Mouse (Mus musculus) activated CD4-positive, CD25-positive, alpha-beta regulatory T cell, adult 4 months (primary cell): ENCODE measurements around the gene Plekha6. TPM values are rescaled to one million over a fixed set of nuclear protein-coding genes. Genes with fewer than 3 reads are reported as not detected.

Source experiments
- ATAC-seq: one replicate; pipeline ENCODE4 v1.8.0; 2017
- polyA plus RNA-seq, 2 experiments: library from polyadenylated mRNA; unstranded; fragments of 100-300 nt; shearing (Covaris generic); gene quantifications; one replicate each; pipeline ENCODE4 v1.2.1; 2017

Plekha6 gene
- polyA plus RNA-seq, 2 experiments from 2014 or later: 0.06 TPM; not detected in 1

DNA sequence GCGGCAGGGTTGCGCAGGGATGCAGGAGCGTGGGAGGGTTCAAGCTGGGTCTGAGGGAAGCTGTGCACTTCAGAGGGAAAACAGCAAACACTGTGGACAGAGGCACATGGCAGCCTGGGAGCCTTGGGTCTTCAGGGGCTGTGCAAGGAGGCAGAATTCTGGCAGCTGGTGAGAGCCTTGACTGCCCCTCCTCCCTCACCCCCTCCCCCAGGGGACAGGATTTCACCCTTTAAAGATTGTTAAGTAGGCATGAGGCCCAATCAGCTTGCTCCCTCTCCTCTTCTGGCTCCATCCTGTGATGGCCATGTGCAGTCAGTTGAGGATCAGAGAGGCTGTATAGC is 51.3 kb downstream of the Plekha6 start:
- ATAC-seq: no peak

DNA sequence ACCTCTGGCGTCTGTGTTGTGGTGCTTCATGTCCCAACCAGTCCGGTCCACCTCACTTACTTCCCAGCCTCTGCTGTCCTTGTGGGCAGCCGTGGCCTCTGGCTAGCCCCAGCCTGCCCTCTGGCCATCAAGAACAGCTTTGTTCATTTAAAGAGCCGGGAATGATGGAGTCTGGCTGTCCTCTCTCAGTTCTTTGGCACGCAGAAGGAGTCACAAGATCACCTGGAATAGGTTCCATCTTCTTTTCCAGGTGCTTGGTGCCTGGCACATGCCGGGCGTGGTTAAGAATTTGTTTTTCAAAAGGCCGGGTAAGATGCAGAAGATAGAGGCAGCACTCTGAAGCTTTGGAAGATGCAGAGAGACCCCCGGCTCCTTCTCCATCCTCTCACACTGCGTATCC is 51.7 kb downstream of the Plekha6 start:
- ATAC-seq: no peak

DNA sequence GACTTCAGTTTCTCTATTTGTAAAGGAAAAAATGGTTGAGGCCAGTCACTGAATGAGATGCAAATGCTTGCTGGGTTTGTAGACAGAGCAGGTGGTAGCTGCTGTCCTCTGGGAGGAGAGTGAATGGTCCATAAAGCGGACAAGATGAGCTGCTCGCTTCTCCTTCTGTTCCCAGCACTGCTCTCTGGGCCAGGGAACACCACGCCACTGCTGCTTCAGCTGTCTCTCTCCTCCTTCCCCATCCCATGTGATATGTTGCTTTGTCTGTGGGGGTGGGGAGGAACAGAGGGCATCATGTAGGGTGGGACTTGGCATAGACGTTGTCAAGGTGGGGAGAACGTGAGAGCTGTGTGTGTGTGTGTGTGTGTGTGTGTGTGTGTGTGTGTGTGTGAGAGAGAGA is 53.0 kb downstream of the Plekha6 start:
- ATAC-seq: no peak

DNA sequence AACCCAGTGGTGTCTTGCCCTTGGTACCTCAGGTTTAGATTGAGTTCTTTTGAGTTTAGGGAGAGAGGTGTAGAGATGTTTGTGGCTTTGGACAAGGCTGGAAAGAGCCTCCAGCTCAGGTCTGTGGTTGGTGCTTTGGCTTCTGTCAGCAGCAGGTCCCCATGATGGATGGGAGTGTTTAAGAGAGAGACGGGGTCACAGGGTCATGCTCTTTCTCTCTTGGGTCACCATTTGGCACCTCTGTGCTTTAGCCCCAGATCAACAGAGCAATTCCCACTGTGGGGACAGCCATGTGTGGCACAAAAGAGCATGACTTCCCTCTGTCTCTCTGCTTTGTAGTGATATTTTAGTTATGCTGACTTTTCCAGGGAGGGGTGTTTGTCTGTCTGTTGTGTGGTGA is 55.1 kb downstream of the Plekha6 start:
- no peak for ATAC-seq

DNA sequence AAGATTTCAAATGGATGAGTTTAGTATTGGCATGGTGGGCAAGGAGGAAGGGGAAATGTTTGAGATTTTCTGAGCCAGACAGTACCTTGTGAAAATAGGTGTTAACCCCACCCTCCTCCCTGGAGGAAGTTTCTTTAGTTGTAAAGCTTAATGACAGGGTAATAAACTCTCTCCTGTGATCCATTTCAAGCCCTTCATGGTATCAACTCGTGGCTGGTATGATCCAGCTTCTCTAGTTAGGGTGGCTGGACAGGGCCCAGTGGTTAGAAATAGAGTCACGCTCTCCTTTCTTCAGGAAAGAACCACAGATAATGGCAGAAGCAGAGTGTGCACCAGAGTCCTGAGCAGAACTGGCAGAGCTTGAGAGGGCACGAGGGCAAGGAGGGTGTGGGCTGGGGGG is 57.4 kb downstream of the Plekha6 start:
- no peak for ATAC-seq

DNA sequence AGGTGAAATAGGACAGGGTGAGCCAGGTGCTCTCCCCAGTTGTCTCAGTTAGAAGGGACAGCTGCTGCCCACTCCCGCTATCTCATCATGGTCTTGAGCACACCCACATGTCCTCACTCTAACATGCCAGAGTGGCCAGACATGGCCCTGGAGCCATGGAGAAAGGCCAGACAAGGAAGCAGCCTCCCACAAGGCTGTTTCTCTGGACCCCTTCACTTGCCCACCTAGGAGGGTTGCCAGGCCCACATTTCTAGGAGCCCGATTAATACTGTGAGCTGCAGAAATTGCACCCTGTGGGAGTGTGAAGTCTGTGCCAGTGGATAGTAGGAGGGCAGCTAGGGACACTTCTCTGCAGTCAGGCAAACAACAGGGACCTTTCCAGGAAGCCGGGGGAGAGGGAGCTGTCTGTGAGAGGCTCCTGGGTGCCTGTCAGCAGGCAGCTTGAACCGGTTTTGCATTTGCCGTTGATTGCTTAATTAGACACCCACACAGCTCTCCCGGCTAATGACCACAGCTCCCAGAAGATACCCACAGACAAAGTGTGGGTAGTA is 58.5 kb downstream of the Plekha6 start:
- ATAC-seq: no peak

DNA sequence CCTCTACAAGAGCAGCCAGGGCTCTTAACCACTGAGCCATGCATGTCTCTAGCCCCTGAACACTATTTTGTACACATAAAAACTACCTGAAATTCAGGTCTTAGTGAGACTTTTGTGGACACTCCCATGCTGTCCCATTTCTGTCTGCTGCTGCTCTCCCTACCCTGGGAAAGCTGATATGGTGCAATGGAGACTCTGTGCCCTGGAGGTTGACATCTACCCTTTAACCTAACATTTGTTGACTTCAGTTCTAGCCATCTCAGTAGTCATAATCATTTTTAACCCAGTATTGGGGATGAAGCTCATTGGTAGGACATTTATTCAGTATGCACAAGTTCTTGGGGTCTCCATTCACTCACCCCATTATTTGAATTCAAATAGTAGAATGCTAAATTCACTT is 60.7 kb downstream of the Plekha6 start:
- no peak for ATAC-seq

DNA sequence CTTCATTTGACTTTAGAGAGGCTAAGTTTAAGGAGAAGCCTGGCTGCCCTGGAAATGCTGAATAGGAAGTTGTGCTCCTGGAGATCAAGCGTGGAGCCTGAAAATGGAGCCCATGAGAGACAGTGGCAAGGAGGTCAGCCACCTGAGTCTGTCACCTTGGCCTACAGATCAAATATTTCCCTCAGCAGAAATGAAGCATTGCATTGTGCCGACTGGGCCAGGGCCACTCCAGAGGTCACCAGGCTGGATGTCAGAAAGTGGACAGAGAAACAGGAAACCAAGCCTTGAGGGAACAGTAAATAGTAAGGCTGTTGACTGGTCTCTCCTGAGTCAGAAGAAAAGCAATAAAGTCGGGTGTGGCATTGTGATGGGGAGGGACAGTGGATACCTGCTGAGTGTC is 61.1 kb downstream of the Plekha6 start:
- ATAC-seq: no peak

DNA sequence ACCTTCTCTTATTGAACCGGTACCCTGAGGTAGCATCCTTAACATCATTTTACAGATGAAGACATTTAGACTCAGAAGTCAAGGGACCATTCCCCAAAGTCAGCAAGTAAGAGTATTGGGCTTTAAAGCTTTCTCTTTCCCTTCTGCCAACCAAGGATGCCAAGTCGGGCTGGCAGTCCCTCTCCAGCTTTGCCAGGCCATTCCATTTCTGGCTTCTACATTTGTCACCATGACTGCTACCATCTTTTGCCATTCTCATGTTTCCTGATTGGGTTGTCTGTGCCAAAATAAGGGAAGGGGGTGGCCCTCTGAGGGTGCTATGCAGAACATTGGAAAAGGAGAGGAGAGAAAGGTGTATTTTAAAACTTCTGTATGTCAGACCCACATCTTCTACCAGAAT is 61.6 kb downstream of the Plekha6 start:
- ATAC-seq: no peak

DNA sequence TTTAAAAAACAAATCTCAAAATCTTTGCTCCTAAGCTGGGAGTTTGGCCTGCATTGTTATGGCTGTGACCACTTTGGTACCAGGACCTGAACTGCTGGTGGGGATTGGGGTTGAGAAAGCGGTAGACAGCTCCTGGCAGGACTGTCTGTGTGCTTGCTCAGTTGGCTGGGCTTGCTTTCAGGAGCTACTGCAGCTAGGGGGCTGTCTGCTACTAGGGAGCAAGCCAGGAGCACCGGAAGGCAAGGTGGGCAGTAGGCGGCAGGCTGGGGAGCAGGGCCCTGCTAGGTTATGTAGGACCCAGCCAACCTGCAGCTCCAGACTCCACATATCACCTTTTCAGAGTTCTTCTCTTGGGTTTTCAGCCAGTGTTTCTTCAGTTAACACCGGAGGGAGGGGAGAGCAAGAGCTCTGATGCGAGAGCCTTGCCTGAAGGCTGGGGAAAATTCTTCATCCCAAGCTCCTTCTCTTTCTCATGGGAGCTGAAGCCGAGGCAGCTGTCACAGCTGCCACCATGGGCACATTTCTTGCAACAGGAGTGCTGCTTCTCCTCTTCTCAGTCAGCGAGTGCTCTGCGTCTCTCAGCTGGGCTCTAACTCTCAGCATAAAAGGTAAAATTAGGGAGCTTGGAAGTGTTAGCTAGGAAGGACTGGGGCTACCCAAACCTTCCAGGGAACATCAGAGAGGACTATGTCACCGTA is 62.1 kb downstream of the Plekha6 start:
- no peak for ATAC-seq

DNA sequence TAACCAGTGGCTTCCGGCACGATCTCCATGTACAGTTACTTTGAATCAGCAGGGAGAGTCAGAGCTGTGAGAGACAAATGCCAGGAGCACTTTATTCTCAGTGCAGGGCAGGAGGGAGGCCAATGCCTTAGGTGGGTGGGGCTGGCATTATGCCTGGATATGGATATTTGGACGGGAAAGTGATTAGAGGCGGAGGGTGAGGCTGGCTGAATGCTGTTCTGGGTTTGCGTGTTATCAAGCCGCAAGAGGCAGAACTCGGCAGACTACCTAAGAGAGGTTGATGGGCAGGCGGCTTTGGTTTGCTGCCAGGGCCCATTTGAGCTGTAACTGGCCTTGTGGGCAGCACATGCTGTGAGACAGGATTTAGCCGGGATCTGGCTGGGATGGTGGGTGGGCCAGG is 62.9 kb downstream of the Plekha6 start:
- ATAC-seq: no peak

DNA sequence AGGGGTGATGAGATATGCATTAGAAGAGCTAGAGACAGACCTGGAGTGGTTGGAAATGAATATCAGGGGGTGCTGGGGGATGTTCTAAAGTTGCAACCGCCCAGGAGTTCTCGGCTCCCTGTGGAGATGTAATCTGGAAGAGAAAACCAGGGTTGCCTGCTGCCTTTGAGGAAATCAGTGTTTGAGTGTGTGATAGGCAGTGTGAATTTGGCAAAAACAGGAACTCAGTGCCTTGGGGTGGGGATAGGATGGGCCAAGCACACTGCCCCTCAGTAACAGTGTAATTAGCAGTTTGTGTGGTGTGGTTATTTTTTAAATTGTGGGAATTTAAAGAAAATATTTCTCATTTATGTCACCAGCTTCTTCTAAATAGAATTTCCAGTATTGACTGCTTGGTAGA is 63.4 kb downstream of the Plekha6 start:
- no peak for ATAC-seq

DNA sequence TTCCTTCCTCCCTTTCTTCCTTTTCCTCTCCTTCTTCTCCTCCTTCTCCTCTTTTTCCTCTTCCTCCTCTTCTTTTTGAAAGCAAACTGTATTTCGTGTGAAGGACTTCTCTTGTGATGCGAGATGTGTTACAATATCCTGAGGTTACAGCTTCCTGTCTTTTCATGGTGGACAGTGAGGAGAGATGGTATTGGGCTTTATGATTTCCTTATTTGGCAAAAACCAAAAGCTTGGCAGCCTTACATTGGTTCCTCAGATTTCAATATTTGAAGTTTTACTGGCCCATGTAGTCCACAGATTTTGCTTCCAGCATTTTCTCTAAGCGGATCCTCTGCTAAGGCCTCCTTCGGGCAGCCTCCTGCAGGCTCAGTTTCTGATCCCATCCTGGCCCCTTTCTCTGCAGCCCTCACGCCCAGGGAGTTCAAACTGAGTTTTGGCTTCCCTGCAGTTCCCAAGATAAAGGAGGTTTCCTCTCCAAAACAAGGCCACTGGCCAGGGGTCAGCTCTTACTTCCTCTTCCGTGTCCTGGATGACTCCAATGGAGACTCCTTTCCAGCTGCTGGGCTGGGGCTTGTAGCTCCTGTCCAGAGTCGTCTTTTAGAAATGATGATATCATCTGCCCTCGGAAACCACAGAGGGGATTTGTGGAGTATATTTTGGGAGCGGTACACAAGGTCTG is 64.9 kb downstream of the Plekha6 start:
- ATAC-seq: no peak

DNA sequence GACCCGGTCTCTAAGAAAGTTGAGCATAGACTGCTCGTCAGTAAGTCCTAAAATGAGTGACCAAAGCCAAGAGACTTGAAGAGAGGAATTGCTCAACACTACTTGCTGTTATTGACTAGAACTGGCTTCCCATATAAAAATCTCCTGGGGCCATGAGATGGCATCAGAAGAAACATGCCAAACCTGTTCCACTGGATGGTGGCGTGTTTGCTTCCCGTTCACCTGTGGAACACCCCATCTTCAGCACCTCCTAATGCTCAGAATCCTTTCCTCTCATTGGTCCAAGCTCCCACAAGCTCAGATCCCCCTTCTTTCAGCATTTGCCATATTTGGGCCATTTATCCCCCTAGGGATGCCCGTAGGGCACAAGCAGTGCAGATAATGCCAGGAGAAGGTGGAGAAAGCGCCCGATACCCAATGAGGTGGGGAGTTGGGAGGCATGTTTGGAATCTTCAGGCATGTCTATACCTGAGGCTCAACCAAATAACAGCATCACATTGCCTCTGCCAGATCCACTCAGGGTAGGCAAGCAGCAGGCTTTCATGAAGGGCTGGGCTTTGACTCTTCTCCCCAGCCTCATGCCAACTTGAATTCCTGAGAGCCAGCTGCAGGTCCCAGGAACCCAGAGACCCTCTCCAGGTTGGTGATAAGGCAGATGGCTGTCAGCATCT is 67.6 kb downstream of the Plekha6 start:
- ATAC-seq: no peak

DNA sequence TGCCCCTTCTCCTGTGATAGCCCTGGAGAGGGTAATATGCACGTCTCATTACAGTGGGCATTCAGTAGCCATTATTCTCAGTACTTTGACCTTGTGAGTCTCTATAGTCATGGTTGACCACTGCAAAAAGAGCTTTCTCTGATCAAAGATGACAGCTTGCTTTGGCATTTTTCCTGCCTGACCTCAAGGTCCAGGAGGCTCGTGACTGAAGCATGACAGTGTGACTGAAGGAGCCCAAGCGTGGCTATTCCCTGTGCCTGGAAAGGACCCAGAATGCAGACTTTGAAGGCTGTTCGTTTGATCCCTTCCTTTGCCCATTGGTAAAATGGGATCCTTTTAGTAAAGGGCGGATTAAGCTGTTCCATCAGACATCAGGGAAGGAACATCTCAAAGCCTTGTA is 71.9 kb downstream of the Plekha6 start:
- no peak for ATAC-seq

DNA sequence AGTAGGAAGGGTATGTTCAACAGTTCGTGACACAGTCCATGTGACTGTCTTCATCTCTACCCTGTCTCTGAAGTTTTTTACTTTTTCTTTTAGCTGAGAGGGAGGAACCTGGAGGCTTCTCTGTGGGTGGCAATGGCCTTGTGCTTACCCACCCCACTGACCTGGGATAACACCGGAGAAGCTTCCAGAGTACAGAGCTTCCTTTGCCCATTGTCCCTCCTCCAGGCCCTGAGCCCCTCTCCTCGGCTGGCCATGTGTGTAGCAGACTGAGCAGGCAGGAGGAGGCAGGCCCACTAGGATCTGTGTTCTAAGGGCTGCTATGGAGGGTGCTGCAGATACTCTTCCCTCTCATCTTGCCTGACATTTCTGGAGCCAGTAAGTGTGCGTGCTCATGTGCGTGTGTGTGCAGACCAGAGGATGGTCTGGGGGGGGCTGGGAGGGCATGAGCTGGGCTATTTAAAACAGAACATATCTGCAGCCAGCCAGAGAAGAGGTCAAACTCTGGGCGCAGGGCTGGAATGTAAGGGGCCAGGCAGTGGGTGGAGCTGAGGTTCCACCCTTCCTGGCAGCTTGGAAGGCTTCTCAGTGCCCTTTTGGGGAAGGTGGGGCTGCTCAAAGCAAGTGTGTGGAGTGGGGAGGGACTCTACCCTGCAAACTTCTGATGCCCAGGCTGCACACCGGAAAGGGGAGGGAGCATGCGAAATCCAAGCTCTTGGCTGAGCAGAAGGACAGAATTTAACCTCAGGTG is 72.9 kb downstream of the Plekha6 start:
- no peak for ATAC-seq

DNA sequence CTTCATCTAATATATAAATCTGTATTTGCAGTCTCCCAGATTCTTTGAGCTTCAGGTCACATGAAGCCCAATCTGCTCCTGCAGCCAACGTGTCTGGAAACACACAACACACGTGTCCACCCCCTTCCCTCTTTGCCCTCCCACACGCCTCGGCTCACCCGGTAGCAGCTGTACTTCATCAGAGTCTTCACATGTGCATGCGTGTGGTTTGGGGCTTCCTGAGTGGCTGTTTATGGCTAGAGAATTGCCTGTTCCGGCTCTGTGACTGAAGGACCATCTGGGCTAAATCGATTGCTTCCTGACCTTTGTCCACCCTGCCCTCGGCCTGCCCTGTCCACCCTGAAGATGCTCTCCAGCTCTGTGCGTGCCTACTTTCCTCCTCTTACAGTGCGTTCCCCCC is 73.7 kb downstream of the Plekha6 start:
- no peak for ATAC-seq

DNA sequence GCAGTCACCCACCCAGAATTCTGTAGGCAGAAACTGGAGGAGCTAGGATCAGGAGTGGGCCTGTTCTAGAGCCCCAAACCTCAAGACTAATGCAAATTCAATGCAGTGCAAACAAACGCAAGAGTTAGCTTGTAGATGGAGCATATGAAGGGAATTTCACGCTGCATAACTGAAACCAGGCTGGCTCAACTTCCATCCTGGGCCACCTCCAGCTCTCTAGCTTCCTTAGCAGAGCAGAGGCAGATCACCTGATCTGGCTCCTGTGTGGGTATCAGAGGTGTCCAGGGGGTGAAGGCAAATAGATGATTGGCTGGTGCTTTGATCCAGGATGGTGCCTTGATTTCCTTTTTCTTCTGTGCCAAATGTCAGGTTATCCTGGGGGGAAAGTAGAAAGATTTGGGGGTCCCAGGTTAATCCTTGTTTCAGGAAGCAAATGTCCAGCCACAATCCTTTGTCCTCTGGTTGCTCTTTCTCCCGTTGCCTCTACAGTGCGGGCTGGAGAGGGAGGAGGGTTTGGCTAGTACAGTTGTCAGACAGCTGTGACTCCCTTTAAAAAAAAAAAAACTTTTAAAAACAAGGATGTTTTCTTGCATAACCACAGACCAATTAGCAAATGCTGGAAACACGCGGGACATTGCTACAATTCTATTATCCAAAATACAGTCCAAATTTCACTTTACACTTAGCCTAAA is 75.3 kb downstream of the Plekha6 start:
- no peak for ATAC-seq

DNA sequence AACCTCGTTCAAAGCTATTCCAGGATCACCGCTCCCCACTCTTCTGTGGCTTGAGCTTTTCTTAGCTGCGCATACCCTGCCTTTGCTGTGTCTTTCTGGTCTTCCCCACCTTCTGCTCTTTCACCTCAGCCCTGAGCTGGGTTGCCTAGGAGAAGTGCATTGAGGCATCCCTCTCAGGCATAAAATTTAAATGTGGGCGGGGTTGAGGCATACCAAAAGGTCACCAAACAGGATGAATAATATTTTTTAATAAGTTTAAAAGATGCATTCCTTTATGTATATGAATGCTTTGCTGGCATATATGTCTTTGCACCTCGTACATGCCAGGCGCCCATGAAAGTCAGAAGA is 75.8 kb downstream of the Plekha6 start:
- ATAC-seq: no peak

DNA sequence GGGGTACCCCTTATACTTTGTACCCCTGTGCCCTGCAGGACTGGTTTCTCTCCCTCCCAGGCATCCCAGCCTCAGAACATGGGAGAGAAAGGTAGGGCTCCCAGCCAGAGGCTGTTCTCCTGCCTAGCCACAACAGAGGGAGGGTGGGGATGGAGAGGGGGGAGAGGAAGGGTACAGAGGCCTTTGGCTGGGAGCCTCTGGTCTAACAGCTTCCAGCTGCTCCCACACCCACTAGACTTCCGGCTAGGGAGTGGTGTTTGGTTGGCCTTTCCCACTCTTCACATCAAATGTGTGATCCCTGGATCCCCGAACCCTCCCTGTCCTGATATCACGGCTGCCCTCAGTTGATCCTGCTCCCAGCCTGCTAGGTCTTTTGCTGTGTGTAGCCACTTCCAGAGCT is 76.9 kb downstream of the Plekha6 start:
- ATAC-seq: no peak

DNA sequence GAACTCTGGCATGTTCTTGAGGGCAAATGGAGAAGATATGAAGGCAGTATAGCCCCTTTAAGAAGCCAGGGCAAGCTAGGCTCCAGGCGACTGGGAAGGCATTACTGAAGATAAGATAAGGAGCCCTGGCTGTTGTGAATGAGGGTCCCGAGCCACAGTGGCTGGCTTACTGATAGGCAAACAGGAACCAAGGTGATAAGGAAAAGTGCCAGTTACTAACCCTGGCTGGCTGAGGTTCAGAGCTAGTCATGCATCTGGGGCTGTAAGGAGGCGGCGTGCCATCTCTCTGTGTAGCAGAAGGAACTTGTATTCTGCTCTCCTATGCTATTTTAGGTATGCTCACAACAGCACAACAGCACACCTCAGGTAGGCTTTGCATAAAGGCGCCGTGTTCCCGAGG is 80.7 kb downstream of the Plekha6 start:
- no peak for ATAC-seq

DNA sequence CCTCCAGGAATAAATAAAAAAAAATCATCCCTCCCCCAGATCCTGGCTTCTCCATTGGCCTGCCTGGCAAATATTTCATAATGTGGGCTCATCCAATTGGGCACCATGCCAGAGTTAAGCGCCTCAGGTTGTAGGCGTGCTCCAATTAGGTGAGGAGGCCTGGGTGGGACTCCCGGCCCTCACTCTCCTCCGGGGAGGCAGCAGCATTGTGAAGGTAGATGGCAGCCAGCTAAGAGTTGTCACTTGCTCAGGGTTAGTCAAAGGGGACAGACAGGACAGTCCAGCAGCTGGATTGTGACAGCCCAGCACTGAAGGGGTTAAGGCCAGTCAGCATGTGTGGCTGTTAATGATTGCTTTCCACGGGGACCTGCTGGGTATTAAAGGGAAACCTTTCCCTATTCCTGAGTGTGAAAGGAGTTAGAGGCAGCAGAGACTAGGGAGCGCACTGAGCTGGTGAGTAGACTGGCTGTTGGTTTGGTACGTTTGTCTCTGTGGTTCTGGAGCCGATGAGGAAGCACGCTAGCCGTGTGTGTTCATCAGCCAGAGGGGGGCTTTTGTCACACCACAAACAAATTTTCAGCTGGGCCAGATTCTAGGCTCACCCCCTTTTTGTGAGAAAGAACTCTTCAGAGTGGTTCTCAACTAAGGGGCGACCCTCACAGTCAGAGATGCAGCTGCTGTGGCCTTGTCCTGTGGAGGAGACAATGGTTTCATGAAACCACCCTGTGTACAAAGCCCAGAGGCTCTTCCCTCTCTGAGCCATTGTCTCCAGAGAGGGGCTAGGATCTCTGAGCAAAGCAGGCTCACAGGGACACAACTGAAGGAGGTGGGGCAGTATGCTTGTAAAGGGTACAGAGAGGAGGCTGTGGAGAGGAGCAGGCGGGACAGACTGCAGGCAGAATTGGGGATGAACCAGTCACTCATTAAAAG is 81.9 kb downstream of the Plekha6 start:
- ATAC-seq: no peak
